Mouse (Mus musculus): ENCODE results near the gene Gpc6.

Gpc6 gene

DNA sequence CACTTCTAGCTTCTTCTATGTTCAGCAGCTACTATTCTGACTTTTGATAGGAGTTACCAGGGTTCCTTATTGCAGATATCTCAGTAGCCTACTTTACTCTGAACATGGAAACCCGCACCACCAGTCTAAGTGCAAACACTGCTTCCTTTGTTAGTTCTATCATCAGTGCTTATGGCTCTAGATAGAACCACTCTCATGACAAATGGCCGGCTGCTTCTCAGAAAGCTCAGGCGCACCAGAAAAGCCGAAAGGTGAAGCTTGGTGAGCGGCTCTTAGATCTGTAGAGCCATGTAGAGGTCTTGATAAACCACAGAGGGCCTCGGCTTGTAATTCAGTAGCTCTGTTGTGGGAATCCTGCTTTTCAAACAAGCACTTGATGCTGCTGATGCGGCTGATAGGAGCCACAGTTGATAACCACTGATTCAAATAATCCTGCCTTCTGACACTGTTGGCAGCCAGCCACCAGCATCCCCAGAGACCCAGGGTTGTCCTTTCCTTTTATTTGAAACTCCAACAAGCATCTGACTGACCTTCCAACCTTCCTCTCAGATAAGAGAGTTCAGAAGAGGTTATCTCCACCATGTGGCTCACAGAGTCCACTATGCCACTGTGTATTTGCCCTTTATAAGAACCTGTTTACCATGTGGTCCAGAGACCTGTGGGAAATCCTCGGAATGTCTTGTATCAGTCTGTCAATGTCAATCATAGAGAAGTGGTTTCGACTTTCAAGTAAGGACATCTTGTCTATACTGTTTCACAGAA is 723.3 kb downstream of the Gpc6 start:
- DNase-seq = peak; percentile 29

DNA sequence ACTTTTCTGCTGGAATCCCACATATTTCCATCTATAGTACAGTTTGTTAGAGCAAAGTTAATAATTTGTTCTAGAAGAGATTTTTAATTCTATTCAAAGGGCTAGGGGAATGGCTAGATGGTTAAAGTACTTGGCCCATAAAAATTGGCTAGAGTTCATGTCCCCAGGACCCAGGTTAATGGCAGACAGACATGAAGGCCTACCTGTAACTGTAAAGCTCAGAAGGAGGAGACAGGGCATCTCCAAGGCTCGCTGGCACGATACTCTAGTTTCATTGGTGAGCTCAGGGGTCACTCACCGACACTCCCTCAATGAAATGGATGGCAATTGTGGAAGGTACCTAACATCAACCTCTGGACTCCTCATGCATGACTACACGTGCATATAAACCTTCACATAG is 725.0 kb downstream of the Gpc6 start:
- DNase-seq = peak; percentile 11

DNA sequence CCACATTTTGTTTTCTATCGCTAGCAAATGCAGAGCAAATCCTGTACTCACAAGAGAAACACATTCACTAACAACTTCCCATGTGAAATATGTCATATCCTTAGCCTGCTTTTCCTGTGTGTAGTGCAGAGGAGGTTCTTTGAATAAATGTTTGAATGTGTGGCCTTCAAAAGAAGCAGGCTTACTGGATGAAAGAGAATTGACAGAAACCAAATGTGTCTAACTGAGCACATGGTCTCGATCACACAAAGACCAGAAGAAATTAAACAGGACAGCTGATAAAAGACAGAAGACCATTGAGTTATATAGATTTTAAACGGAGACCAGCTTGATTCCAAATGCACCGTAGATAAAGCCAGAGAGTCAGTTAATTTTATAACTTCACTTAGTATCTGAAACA is 726.2 kb downstream of the Gpc6 start:
- no peak for DNase-seq

DNA sequence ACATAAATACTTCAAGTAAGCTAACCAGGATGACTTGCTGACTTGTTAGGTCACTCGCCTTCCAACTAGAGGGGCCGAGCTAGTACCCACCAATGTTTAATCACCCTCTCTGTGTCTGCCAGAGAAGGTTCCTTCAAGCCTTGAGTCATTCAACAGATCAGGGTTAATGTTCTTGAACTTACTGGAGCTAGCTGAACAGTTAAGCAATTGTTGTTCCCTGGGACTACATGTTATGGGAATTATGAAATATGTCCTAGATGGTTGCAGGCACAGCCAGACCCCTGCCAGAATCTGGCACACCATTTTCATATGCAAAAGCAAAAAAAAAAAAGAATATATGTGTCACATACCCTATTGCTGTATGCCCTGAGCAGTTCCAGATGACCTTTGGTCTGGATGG is 726.8 kb downstream of the Gpc6 start:
- no peak for DNase-seq

DNA sequence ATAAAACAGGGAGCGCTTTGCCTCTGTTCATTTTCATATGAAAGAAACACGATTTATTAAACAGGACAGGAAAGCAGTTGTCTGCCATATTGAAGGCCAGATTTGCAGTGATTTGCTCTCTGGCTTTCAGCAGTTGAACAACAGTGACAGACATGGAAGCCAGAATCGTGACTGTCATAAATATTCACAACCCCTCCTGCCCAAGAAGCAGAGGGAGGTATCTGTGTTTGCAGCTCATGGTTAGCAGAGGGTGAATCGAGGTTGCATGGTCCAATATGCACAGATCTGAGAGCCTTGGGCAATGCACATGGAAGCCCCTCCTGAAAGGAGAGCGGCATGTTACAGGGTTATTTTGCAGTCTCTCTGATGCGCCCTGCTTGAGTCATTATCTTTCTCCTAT is 730.3 kb downstream of the Gpc6 start:
- DNase-seq = no peak

DNA sequence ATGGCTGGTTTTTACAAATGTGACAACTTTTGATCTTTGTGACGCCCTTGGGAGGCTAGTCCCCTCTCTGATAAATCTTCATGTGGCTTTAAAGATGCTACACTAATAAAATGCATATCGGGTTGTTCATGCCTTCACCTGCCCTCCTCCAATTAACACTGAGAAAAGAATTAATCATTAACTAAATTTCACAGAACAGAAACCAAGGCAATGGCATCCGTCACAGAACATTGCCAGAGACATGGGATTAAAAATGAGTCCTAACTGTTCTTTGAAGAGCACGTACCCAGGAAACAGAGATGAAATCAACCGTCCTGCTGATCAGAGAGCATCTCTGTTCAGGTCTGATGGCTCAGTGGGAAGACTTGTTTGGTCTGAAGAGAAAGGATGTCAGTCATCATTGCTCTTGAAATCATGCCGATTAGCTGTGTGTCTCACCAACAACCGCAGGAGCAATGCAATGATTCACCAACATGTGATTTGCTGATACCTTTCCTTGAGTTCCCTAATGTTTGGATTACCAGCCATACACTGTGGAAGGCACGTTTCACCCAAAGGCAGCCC is 734.2 kb downstream of the Gpc6 start:
- DNase-seq = no peak

DNA sequence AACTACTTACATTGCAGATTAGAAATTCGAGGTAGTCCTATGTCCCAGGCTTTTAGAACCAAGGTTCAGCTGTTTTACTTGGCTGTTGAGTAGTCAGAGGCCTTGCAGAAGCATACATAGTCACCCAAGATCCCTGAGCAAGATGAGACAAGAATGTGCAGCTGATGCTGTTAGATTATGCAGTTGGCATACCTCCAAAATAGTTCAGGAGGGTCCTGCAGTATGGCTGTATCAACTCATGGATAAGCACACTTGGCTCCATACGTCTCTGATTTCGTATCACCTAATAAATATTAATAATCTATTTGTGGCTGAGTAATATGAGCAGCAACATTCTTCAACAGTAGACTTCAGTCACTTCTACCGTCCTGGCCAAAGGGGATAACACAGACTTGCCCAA is 737.1 kb downstream of the Gpc6 start:
- no peak for DNase-seq

DNA sequence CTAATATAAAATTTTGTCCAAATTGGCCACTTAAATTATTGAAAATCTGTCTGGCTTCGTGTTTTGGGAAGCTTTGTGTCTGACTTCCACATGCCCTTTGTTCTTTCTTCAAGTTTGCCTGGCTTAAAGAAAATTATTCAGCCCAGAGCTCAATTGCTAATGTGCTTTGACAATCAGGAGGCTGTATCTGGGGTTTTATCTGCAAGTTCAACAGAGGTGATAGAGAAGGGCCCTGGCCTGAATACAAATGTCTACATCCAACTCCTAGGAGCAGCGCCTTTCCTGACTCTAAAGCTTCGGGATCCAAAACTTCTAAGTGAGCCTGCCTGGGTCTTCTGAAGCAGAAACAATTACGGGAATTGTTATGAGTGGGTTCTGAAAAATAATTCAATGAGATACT is 739.7 kb downstream of the Gpc6 start:
- no peak for DNase-seq

DNA sequence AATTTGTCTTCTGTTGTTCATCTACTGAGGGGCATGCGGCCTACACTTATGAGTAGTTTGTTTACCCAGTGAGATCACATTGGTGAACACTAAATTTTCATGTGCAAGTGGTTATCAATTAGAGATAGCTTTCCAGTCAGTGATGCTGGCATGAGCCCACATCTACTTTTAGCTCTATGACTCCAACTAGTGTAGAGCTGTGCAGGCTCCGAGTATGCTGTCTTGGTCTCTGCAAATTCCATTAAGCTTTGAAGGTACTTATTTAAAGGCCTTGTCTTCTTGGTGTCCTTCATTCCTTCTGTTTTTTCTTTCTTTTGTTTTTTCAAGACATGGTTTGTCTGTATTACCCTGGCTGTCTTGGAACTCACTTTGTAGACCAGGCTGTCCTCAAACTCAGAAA is 741.0 kb downstream of the Gpc6 start:
- DNase-seq = no peak

DNA sequence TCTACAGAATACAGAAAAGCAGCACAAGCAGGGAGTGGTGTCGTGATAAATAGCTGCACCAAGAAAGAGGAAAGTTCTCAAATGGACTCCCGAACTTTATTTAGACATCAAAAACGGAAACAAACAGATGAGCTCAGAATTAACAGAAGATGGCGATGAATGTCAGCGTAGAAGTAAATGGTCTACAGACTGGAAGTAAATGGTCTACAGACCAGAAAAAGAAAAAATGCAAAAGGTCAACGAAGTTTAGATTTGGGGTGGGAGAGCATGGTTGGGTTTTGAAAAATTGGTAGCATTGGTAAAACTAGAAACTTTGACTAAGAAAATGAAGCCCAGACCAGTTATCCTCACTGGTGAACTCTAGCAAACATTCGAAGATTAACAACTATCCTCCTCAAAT is 748.4 kb downstream of the Gpc6 start:
- no peak for DNase-seq

DNA sequence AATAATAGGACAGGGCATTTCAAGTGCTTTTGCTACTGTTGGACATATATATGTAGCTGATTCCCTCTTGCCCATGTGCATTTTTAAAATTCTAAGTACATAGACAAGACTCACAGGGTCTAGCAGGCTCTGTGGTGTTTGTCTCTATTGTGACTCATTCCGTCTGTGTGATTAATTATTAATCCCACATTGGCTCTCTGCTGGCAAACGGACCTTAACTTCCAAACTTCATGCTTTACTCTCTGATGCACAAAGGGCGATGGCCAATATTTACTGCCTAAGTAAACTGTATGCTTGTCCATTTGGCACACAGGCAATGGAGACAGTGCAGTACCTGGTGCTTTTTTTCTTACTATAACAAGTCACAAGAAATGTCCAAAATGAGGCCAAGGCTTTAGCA is 749.4 kb downstream of the Gpc6 start:
- DNase-seq = peak; percentile 23

DNA sequence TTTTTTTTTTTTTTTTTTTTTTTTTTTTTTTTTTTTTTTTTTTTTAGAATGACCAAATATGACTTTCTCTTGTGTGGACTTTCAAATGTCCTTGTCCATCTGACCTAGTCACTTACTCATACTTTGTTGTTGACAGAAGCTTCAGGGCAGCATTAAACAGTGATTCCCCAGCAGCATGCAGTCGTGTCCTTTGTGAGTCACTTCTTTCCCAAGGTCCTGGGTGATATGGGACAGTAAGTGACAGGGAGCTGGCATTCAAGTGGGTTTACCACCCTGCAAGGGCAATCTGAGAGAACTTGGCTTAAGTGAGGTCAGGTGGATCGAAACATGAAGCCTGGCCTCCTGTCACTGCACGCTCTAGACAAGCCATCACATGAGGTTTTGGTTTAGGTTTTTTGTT is 754.8 kb downstream of the Gpc6 start:
- no peak for DNase-seq

DNA sequence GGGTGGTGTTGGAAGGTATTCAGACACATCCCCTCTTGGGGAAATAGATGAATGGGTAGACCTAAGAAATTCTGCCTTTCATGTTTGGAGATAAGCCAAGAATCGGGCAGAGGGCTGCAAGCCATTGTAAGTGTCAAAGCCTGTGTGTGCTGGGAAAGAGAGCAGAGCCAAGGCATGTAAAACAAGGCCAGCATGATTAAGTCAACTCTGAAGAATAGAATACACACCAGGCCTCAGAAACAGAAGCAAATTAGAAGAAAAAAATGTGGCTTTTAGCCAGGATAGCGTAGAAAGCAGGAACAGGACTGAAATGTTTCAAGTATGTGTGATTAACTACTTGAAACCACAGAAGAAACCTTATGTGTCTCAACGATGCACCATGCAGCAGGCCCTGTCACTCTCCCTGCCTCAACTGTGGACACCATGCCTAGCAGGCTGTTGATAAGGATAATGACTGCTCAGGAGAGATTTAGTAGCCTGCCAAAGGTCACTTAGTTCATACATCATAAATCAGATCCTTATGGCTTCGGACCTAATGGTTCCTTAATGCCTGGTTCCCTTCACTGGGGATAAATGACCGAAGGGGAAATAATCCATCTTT is 756.3 kb downstream of the Gpc6 start:
- no peak for DNase-seq

DNA sequence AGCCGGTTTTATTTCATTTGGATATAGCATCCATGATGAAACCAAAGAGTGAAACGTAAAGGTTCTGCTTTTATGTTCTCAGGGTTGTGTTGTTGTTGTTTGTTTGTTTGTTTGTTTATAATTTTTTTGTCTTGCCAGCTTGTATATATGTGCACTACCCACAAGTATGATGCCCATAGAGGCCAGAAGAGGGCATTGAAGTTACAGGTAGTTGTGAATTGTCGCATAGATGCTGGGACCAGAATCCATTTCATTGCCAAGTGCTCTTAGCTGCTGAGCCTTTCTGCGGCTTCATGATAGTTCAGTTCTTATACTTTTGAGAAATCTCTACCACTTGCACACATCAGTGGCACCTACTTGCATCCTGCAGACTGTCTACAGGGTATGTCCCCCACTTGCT is 758.0 kb downstream of the Gpc6 start:
- DNase-seq = no peak

DNA sequence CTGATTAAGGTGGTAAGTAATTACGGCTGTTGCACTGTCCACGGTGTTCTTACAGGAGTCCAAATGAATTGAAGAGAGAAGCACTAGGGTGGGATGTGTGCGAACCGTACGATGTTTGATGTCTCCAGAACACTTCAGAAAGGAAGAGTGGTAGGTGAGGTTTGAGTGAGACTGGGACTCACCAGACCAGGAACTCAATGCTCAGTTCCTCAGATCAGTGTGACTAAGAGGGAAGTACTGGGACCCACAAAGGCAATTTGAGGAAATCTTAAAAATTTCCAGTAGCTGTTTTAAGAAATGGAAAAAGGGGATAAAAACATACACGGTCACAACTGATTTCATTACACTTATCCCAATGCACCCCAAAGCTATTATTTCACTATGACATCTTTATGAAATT is 764.7 kb downstream of the Gpc6 start:
- DNase-seq = no peak

DNA sequence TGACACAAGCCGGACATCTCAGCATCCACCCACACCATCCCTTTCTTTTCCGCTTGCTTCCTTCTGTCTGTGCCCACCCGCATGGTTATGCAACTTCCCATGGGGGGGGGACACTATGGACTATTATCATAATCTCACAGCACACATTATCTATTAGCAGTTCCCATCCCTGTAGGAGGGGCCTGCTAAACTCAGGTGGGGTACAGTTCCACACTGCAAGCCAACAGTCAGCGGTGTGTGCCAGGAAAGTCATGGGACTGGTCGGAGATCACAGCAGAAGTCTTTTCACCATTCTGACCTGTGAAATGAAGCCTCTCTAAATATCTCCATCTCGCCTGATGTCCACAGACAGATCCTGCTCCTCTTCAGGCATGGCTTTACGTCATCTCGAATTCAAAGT is 770.5 kb downstream of the Gpc6 start:
- no peak for DNase-seq

DNA sequence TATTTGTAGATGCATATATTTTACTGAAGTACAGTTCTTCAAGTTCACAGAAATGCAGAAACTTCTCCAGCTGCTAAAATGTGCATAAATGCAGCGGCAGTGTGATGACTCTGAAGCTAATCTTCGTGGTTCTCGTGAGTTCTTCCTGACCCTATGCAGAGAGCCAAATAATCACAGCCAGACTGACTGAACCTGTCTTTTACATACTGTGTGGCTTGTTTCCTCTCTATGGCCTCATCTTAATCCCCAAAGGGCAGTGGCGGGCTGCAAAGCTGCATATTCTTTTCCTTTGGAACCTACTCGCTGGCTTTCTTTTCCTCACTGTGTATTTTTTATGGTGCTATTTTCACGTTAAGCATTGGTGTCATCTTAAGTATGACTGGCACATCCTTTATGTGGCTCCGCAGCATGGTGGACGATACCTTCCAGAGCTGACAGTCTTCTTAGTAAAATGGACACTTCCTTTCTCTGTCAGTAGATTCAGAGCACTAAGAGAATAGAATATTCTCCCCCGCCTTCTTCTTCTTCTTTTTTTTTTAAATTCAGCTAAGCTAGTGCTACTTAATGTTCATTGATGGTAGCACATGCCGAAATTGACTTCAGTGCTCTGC is 775.7 kb downstream of the Gpc6 start:
- no peak for DNase-seq

DNA sequence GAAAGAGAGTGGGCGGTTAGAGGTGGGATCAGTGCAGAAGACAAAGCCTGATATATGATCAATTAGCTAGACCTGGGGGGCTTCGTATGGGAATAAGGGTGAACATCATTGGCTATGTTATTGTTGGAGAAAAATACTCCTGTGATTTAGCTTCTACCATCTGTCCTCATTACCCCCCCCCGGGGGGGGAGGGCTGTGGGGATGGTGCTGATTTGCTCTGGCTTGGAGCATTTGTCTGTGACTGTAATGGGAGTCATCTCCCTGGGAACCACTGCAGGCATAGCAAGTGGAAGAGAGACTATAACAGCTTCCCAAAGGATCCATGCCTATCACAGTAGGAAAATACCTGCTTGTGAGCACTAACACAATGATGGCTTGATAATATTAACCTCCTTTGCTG is 783.7 kb downstream of the Gpc6 start:
- no peak for DNase-seq

DNA sequence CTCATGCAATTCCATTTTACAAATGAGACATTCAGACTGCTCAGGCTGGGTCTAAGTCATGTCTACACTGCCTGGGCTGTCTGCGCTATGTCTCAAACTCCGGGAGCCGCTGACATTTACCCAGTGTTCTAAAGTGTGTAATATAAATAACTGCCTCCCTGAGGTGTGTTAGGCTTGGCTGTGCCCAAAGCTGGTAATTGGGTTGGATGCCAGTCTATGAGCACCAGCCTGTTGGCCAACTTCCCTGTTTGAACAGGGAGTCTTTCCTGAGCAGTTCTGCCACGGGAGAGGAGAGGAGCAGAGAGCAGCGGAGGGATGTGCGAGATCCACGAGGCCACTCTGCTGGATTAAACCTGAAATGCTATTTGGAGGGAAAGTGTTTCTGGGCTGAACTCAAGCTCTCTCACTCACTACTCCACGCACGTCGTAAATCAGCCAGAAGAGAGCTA is 785.4 kb downstream of the Gpc6 start:
- DNase-seq = no peak

DNA sequence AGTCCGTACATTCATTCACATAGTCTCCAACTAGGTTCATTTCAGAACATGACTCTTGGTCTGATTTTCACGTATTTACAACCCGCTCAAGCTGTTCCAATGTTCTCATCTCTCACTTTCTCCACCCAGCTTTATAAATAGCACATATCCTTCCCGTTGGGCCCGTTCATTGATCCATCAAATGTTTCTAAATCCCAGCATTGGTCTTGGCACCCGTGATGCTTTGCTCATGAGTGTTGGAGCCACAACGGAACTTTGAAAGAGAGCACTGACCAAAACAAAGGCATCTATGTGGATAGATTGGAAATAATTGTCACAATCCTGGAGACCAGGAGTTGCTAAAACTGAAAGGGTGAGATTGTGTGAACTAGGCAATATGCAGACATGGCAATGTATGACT is 787.2 kb downstream of the Gpc6 start:
- DNase-seq = no peak

DNA sequence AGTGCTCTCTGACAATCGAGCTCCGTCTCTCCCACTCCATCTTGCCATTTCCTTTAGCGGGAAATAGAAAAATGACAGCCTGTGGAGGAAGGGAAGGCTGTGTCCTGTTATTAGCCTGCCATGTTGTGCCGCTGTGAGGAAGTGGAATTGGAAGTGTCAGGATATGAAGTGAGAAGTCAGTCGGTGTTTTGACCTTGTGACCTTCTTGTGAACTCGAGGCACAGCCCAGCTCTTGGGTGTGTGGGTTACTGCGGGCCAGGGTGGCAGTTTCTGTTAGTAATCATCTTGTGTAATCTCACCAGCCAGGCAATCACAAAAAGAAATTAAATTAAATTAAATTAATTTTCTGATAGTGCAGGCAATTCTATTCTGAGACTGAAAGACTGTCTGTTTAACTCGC is 789.0 kb downstream of the Gpc6 start:
- DNase-seq = no peak

DNA sequence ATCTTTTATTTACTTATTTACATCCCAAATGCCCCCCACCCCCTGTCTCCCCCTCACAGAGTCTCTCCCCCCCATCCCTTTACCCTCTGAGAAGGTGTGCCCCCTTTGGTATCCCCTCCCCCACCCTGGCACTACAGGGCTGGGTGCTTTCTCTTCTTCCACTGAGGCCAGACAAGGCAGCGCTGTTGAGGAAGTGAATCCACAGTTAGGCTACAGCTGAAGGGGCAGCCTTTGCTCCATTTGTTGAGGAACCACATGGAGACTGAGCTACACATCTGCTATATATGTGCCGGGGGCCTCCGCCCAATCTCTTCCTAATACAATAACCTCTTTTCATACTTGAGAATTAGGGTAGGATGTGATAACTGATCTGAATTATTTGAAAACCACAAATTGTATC is 791.2 kb downstream of the Gpc6 start:
- no peak for DNase-seq

DNA sequence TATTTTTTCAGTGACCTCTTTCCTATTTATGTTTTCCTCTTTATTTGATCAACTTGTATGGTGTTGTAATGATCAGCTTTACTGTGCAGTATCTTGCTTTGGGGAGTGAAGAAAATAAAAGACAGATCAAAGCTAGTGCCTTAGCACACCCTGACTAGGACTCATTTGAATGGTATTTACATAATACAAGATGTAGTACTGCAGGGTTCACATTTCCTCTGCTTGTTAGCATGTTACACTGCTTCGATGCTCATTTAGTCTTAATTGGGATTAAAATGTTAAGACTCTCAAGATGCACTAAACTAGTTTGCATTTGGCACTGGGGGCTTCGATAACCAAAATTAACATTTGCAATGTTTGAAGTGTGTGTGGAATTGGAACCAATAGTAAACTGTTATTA is 803.6 kb downstream of the Gpc6 start:
- no peak for DNase-seq

DNA sequence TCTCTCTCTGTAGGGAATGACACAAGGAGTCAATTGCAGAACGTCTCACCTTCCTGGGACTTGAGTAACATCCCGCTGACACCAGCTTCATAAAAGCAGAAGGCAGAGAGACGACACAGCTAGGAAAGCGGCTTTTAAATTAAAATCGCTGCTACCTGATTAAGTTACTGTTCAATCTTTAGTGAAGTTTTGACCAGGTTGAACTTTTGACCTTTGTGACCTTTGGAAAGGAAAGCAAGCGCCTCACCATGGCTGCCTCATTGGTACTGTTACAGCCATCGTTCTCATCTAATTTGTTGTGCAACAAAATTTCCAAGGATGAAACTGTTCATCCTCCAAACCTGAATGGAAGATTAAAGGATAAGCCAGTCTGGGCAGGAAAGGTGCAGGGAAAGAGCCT is 830.1 kb downstream of the Gpc6 start:
- no peak for DNase-seq

Measured in kidney, adult 18-20 months (tissue).